9 mouse cellular contexts compared by ENCODE assay signal in the genomic region with DNA sequence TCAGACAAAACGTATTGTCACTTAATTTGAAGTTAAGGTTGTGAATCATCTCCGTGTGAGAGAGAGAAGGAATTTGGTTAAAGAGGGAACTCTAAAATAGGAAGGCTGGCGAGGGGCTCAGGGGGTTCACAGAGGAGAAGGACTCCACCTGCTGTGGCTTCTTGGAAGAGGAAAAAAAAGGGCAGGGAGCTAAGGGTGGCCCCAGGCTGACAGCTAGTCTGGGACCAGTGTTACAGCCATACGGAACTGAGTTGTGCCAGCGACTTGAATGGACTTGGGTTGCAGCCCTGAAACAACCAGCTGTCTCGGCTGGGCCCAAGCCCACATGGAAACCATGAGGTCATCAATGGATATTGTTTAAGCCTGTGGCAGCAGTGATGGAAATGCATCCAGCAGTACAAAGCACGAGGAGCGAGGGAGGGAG. TPM values are rescaled to one million over a fixed set of nuclear protein-coding genes. Genes with fewer than 3 reads are reported as not detected.
A peak's percentile ranks its signal among the peaks of the same experiment; 100 is the strongest.
DNase-seq lines count a peak whose midpoint lies in the region; ATAC-seq lines count a peak whose summit lies in the region.
"Had no signal": no experiment of that assay in that cellular context is flagged by ENCODE, and none has a peak within 500 bp of the region (broad histone marks: within the 10 kb centered on the region; RNA-seq: fewer than 3 reads in every experiment).

No protein-coding gene starts in this region.

- H3K4me2 ChIP-seq in forebrain, embryonic 11.5 days (ENCODE audit: low read depth, low read length, severe bottlenecking) = peak overlapping the region; percentile 70
- peak overlapping the region; percentile 62 for H3K4me2 ChIP-seq in midbrain, embryonic 15.5 days

- H3K9ac ChIP-seq in forebrain, embryonic 11.5 days (ENCODE audit: low read length) = peak overlapping the region; percentile 95
- peak overlapping the region; percentile 89 for H3K9ac ChIP-seq in midbrain, embryonic 15.5 days

- no peaks in the 10 kb centered on the region for H3K9me3 ChIP-seq in forebrain, embryonic 11.5 days (ENCODE audit: control insufficient read depth, low read length)
- H3K9me3 ChIP-seq in midbrain, embryonic 15.5 days = no peaks in the 10 kb centered on the region

- no peak for ATAC-seq in forebrain, embryonic 11.5 days (replicated peaks; ENCODE audit: low FRiP score)
- ATAC-seq in midbrain, embryonic 15.5 days (replicated peaks) = no peak

- H3K4me3 ChIP-seq in forebrain, embryonic 11.5 days (ENCODE audit: low read depth, low read length) = peak overlapping the region; percentile 97
- H3K4me3 ChIP-seq in midbrain, embryonic 15.5 days = peak overlapping the region; percentile 82

- no peaks in the 10 kb centered on the region for H3K36me3 ChIP-seq in forebrain, embryonic 11.5 days (ENCODE audit: control insufficient read depth, insufficient read depth, low read length)
- peaks cover 2% of the 10 kb centered on the region; the same call in 1 of the 2 replicates for H3K36me3 ChIP-seq in midbrain, embryonic 15.5 days (replicated peaks)

- H3K4me1 ChIP-seq in forebrain, embryonic 11.5 days (replicated peaks; ENCODE audit: control insufficient read depth, insufficient read depth, low read length) = peaks cover 10% of the 10 kb centered on the region; the same call in 1 of the 2 replicates
- H3K4me1 ChIP-seq in midbrain, embryonic 15.5 days = peaks cover 28% of the 10 kb centered on the region

- 7% methylated on average over 8 of the region's 8 CpGs for WGBS in forebrain, embryonic 11.5 days
- WGBS in midbrain, embryonic 15.5 days = 7% methylated on average over 8 of the region's 8 CpGs

- DNase-seq in cerebellum, adult 11 months = peak; percentile 53
- no peak for DNase-seq in cerebellum, adult 8-10 months
- DNase-seq in NIH3T3 (ENCODE audit: low read depth) (peak; percentile 88), liver (peak; percentile 38)
- DNase-seq in forebrain, embryonic 11.5 days (ENCODE audit: low spot score) = no peak
- DNase-seq in heart, postnatal 25 days (ENCODE audit: low spot score) = peak; percentile 72
- no peak for DNase-seq in urinary bladder, postnatal 10 days (ENCODE audit: low spot score)

- intact Hi-C loops in heart, postnatal 25 days (cut with DNase I) = loop anchor here (5.0 to 10.0 kb wide), 2 partner anchors 41 to 542 kb away; a partner anchor contains a TSS

- no peak overlapping the region for H3K27ac ChIP-seq in forebrain, embryonic 11.5 days (ENCODE audit: low read depth, low read length)
- no peak overlapping the region for H3K27ac ChIP-seq in midbrain, embryonic 15.5 days

- no peaks in the 10 kb centered on the region for H3K27me3 ChIP-seq in forebrain, embryonic 11.5 days (ENCODE audit: control insufficient read depth, insufficient read depth, low read length)
- H3K27me3 ChIP-seq in midbrain, embryonic 15.5 days (replicated peaks) = no peaks in the 10 kb centered on the region

RNA-seq across cellular contexts. Expression of a gene that starts 1.0 kb away (rescaled TPM):
- 76.7 and 78.1 TPM in 2 replicates for polyA plus RNA-seq in forebrain, embryonic 11.5 days (2014; fragmentation: Nextera tagmentation; extraction: Ambion mirVana)
- total RNA-seq in heart, postnatal 25 days (2021) = 10 to 100 TPM; 66.7 to 68.4 TPM
- polyA plus RNA-seq in midbrain, embryonic 15.5 days (2015; fragmentation: Nextera tagmentation; extraction: Ambion mirVana) = 91.1 and 97.2 TPM in 2 replicates

RNA-seq across cellular contexts. Expression of a gene that starts 17.1 kb away (rescaled TPM):
- polyA plus RNA-seq in forebrain, embryonic 11.5 days (2014; fragmentation: Nextera tagmentation; extraction: Ambion mirVana) = not detected in 2 replicates
- 10 to 100 TPM; 10.3 to 11.7 TPM for total RNA-seq in heart, postnatal 25 days (2021)
- 2.5 TPM in 1 of 2 replicates, not detected in the other for polyA plus RNA-seq in midbrain, embryonic 15.5 days (2015; fragmentation: Nextera tagmentation; extraction: Ambion mirVana)
- total RNA-seq: neutrophil, adult 5-6 weeks had no signal

RNA-seq across cellular contexts. Expression of a gene that starts 17.2 kb away (rescaled TPM):
- 336 and 367 TPM in 2 replicates for polyA plus RNA-seq in forebrain, embryonic 11.5 days (2014; fragmentation: Nextera tagmentation; extraction: Ambion mirVana)
- 10 to 100 TPM; 54.8 to 61.2 TPM for total RNA-seq in heart, postnatal 25 days (2021)
- polyA plus RNA-seq in midbrain, embryonic 15.5 days (2015; fragmentation: Nextera tagmentation; extraction: Ambion mirVana) = 308 and 325 TPM in 2 replicates

RNA-seq across cellular contexts. Expression of a gene that starts 41.6 kb away (rescaled TPM):
- polyA plus RNA-seq in forebrain, embryonic 11.5 days (2014; fragmentation: Nextera tagmentation; extraction: Ambion mirVana) = 69.0 and 73.8 TPM in 2 replicates
- 100 to 1,000 TPM; 124 to 138 TPM for total RNA-seq in heart, postnatal 25 days (2021)
- 68.6 and 72.0 TPM in 2 replicates for polyA plus RNA-seq in midbrain, embryonic 15.5 days (2015; fragmentation: Nextera tagmentation; extraction: Ambion mirVana)

Comparison
In these comparisons a context has a peak if more than half of its experiments do, and no peak if none do; other contexts are left out.
1. DNase-seq: peak in cerebellum, adult 11 months (single experiment), NIH3T3 (single experiment), heart, postnatal 25 days (single experiment) and liver (single experiment); none in cerebellum, adult 8-10 months (single experiment), forebrain, embryonic 11.5 days (single experiment) and urinary bladder, postnatal 10 days (single experiment).